Mouse (Mus musculus) CH12.LX (cell line): ENCODE measurements at regions not wholly inside any gene's neighbourhood (a gene's known extent, or its start where the extent isn't known, plus 50 kb on each side); places are given as distances from the start of the nearest gene placed in this dataset.

Experiments
- DNase-seq: peaks from one replicate; pipeline ENCODE4 v3.0.0-alpha.2; 2013; ENCODE audit errors: extremely low read depth
- H3K27ac ChIP-seq: 2 replicates; pipeline ENCODE4 v1.5.1; 2012; ENCODE audit warnings: low read depth, mild to moderate bottlenecking, control low read depth, moderate library complexity; ENCODE audit not compliant: insufficient read depth
- H3K27me3 ChIP-seq: replicated peaks from 2 replicates; pipeline ENCODE3; 2012; ENCODE audit warnings: inconsistent platforms
- H3K36me3 ChIP-seq, 2 experiments: replicated peaks in 1 of 2; 2 replicates each; pipeline versions ENCODE3 to v1.6.1; 2012; ENCODE audit warnings: inconsistent platforms in 1 of 2, low read length in 1 of 2, mild to moderate bottlenecking in 1 of 2, mixed read lengths in 1 of 2, moderate library complexity in 1 of 2; ENCODE audit not compliant: control insufficient read depth in 1 of 2, insufficient read depth in 1 of 2
- H3K4me1 ChIP-seq, 2 experiments: 2 replicates each; pipeline ENCODE4 v1.6.1; 2012; ENCODE audit warnings: inconsistent platforms in 1 of 2, moderate library complexity in 1 of 2; ENCODE audit not compliant: insufficient read depth in 2 of 2, control insufficient read depth in 1 of 2
- H3K4me2 ChIP-seq: 2 replicates; pipeline ENCODE4 v1.6.1; 2012; ENCODE audit warnings: low read depth, mild to moderate bottlenecking, control low read depth; ENCODE audit not compliant: poor library complexity, insufficient read depth, severe bottlenecking
- H3K4me3 ChIP-seq, 3 experiments: fragments of 150-350 bp in 1 of 3; sonication (generic) in 1 of 3; replicated peaks in 1 of 3; 2 replicates each; pipeline versions ENCODE3 to v1.5.1; 2011 to 2012; ENCODE audit warnings: low read depth in 2 of 3, low read length in 2 of 3, mild to moderate bottlenecking in 2 of 3, moderate library complexity in 2 of 3, control low read depth in 1 of 3, improper control_type of control experiment in 1 of 3, inconsistent platforms in 1 of 3, mixed read lengths in 1 of 3; ENCODE audit not compliant: poor library complexity in 1 of 3
- H3K79me2 ChIP-seq: replicated peaks from 2 replicates; pipeline ENCODE4 v1.6.1; 2012; ENCODE audit warnings: mild to moderate bottlenecking, moderate library complexity; ENCODE audit not compliant: control insufficient read depth, poor library complexity, insufficient read depth, severe bottlenecking; ENCODE audit errors: extremely low read depth
- H3K9ac ChIP-seq: 2 replicates; pipeline ENCODE4 v1.6.1; 2012; ENCODE audit warnings: low read depth, mild to moderate bottlenecking, control low read depth, moderate library complexity; ENCODE audit not compliant: insufficient read depth
- H3K9me3 ChIP-seq: replicated peaks from 2 replicates; pipeline ENCODE3; 2012; ENCODE audit warnings: low read length, inconsistent platforms, mixed read lengths
- CHD1 ChIP-seq: IDR thresholded peaks from 2 replicates; pipeline ENCODE4 v1.6.1; 2012; ENCODE audit warnings: low read depth, low read length, improper control_type of control experiment, inconsistent platforms
- E2F4 ChIP-seq: IDR thresholded peaks from 2 replicates; pipeline ENCODE4 v1.6.1; 2011; ENCODE audit warnings: low read depth, low read length, improper control_type of control experiment; ENCODE audit not compliant: insufficient replicate concordance
- GABPA ChIP-seq: IDR thresholded peaks from 2 replicates; pipeline ENCODE4 v1.6.1; 2012; ENCODE audit warnings: low read depth, low read length, improper control_type of control experiment, inconsistent platforms; ENCODE audit not compliant: insufficient replicate concordance
- HCFC1 ChIP-seq: IDR thresholded peaks from 2 replicates; pipeline ENCODE4 v1.6.1; 2012; ENCODE audit warnings: low read depth, mild to moderate bottlenecking, inconsistent platforms, low read length, improper control_type of control experiment
- IRF4 ChIP-seq: IDR thresholded peaks from 2 replicates; pipeline ENCODE4 v1.6.1; 2014; ENCODE audit warnings: low read depth, mild to moderate bottlenecking, inconsistent platforms, low read length, improper control_type of control experiment
- JUN ChIP-seq: IDR thresholded peaks from 2 replicates; pipeline ENCODE4 v1.6.1; 2011; ENCODE audit warnings: low read depth, mild to moderate bottlenecking, low read length, improper control_type of control experiment, moderate library complexity; ENCODE audit not compliant: insufficient read depth
- KAT2A ChIP-seq: IDR thresholded peaks from 2 replicates; pipeline ENCODE4 v1.6.1; 2012; ENCODE audit warnings: low read length, improper control_type of control experiment, inconsistent platforms; ENCODE audit not compliant: insufficient replicate concordance
- MEF2A ChIP-seq: IDR thresholded peaks from 2 replicates; pipeline ENCODE4 v1.6.1; 2014; ENCODE audit warnings: low read depth, mild to moderate bottlenecking, inconsistent platforms, low read length, improper control_type of control experiment, borderline replicate concordance
- MXI1 ChIP-seq: IDR thresholded peaks from 2 replicates; pipeline ENCODE4 v1.6.1; 2011; ENCODE audit warnings: mild to moderate bottlenecking, low read depth, low read length, improper control_type of control experiment
- NELFE ChIP-seq: IDR thresholded peaks from 2 replicates; pipeline ENCODE4 v1.6.1; 2011; ENCODE audit warnings: low read depth, low read length, improper control_type of control experiment
- NRF1 ChIP-seq: IDR thresholded peaks from 2 replicates; pipeline ENCODE4 v1.6.1; 2014; ENCODE audit warnings: low read depth, mild to moderate bottlenecking, inconsistent platforms, low read length, improper control_type of control experiment, moderate library complexity
- PAX5 ChIP-seq: IDR thresholded peaks from 2 replicates; pipeline ENCODE4 v1.6.1; 2012; ENCODE audit warnings: low read length, inconsistent platforms, mixed read lengths
- POLR2AphosphoS2 ChIP-seq: IDR thresholded peaks from 2 replicates; pipeline ENCODE4 v1.6.1; 2011; ENCODE audit warnings: low read depth, low read length, improper control_type of control experiment
- SIN3A ChIP-seq: IDR thresholded peaks from 2 replicates; pipeline ENCODE4 v1.6.1; 2012; ENCODE audit warnings: low read length, improper control_type of control experiment, inconsistent platforms
- SMC3 ChIP-seq: IDR thresholded peaks from 2 replicates; pipeline ENCODE4 v1.6.1; 2011; ENCODE audit warnings: low read depth, low read length, improper control_type of control experiment
- TBP ChIP-seq: conservative IDR thresholded peaks from 2 replicates; pipeline ENCODE4 v1.6.1; 2011; ENCODE audit warnings: low read depth, low read length, improper control_type of control experiment
- USF1 ChIP-seq: IDR thresholded peaks from 2 replicates; pipeline ENCODE4 v1.6.1; 2014; ENCODE audit warnings: low read depth, mild to moderate bottlenecking, inconsistent platforms, low read length, improper control_type of control experiment
- ZC3H11A ChIP-seq: IDR thresholded peaks from 2 replicates; pipeline ENCODE4 v1.6.1; 2012; ENCODE audit warnings: low read depth, mild to moderate bottlenecking, inconsistent platforms, low read length, improper control_type of control experiment
- ZNF384 ChIP-seq: IDR thresholded peaks from 2 replicates; pipeline ENCODE4 v1.6.1; 2012; ENCODE audit warnings: low read depth, low read length, improper control_type of control experiment, inconsistent platforms
- dilution Hi-C: fragments of 300-500 bp; cut with MboI; formaldehyde crosslinking; loops from 2 replicates; pipeline ENCODE4 v1.14.3; 2020; ENCODE audit warnings: low sequenced_read_pairs; ENCODE audit not compliant: extremely low pct_unique_long_range_greater_than_20kb, extremely low pct_ligation_motif_present
- in situ Hi-C: fragments of 300-500 bp; cut with MboI; formaldehyde crosslinking; loops from 3 replicates; pipeline ENCODE4 v1.14.3; 2019; ENCODE audit warnings: low sequenced_read_pairs, low pct_ligation_motif_present, low pct_unique_long_range_greater_than_20kb, mixed read lengths

- Histone ChIP-seq H3K27ac (no peak overlapping the region), H3K27me3 (no peaks in the 10 kb centered on the region), H3K36me3 (no peaks in the 10 kb centered on the region), H3K79me2 (no peaks in the 10 kb centered on the region), H3K9ac (no peak overlapping the region), H3K9me3 (no peaks in the 10 kb centered on the region), H3K4me2 (no peak overlapping the region), H3K4me1 (no peaks in the 10 kb centered on the region), H3K4me3 (no peak overlapping the region)
- dilution Hi-C loops, result no loop called here
- TF ChIP-seq SIN3A (no peak), PAX5 (no peak), E2F4 (no peak), JUN (no peak), USF1 (no peak), CHD1 (no peak), TBP (no peak), GABPA (no peak)
- in situ Hi-C loops, result no loop called here
- no peak for DNase-seq
Measured at GRCm38 (mm10) chr13:85479405-85479804, 190.5 kb upstream of the Rasa1 start.

GRCm38 (mm10) chr13:85476274-85476846, 187.4 kb upstream of the Rasa1 start:
- Histone ChIP-seq H3K9me3 (no peaks in the 10 kb centered on the region), H3K4me3 (no peak overlapping the region), H3K9ac (no peak overlapping the region), H3K4me1 (no peaks in the 10 kb centered on the region), H3K27ac (no peak overlapping the region), H3K4me2 (no peak overlapping the region), H3K27me3 (no peaks in the 10 kb centered on the region), H3K79me2 (no peaks in the 10 kb centered on the region), H3K36me3 (no peaks in the 10 kb centered on the region)
- dilution Hi-C loops, result no loop called here
- in situ Hi-C loops, result no loop called here
- no peak for DNase-seq
- no peak for TF ChIP-seq IRF4
- no peak for TF ChIP-seq SMC3
- TF ChIP-seq HCFC1, result no peak
- no peak for TF ChIP-seq ZC3H11A
- no peak for TF ChIP-seq ZNF384
- no peak for TF ChIP-seq NELFE
- TF ChIP-seq NRF1, result no peak
- no peak for TF ChIP-seq MXI1
- no peak for TF ChIP-seq POLR2AphosphoS2
- TF ChIP-seq PAX5, result no peak
- TF ChIP-seq E2F4, result no peak
- no peak for TF ChIP-seq TBP
- no peak for TF ChIP-seq MEF2A
- no peak for TF ChIP-seq KAT2A
